Mouse (Mus musculus) megakaryocyte, embryonic 14.5 days (primary cell): ENCODE results near the gene Pkp3.

Experiments used
- FLI1 ChIP-seq: IDR thresholded peaks from 2 replicates; pipeline ENCODE4 v1.6.1; 2012; ENCODE audit warnings: low read length, inconsistent platforms, mixed read lengths
- GATA1 ChIP-seq: IDR thresholded peaks from 3 replicates; pipeline ENCODE4 v1.6.1; 2012; ENCODE audit warnings: mixed read lengths, low read length, inconsistent platforms, borderline replicate concordance

DNA sequence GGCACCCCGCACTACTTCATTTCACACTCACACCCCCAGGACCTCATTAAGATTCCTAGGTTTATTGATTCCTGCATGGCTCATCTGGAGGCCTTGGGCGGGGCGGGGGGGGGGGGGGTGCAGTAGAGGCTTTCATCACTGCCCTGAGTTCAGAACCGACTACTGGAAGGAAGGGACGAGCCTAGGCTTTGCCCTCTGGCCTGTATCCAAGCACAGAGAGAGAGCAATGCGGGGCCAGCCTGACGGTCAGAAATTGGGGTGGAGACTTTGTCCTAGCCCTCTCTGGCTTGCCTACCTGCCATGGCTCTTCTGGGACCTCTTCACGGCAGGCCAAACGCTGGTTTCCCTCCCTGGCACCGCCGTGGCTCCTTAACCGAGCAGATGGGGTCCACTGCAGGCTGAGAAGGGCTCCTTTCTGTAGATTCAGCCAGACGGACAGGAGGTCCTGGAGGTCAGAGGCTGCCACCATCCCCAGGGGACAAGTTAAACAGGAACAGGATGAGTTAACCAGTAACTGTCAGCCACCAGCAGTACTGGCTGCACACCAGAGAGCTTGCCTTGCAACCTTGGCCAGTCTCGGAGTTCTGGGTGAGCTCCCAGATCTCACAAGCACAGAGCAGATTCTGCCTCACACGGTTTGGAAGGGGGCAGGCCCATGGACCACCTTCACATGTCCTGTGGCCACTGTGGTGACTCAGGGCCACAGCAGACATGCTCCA, 16.6 kb downstream of the Pkp3 start:
- TF ChIP-seq GATA1 (no peak), FLI1 (no peak)
